Mouse (Mus musculus) forebrain, embryonic 16.5 days (tissue): ENCODE results near the gene Vamp3. TPM values are rescaled to one million over a fixed set of nuclear protein-coding genes. Genes with fewer than 3 reads are reported as not detected.

Experiments
- polyA plus RNA-seq: library from polyadenylated mRNA; unstranded; fragments of >200 nt; fragmentation: Nextera tagmentation; extraction: Ambion mirVana; gene quantifications from 2 replicates; pipeline ENCODE4 v1.2.1, GENCODE M21; 2015

Vamp3 gene
- polyA plus RNA-seq, 1 experiment from 2014 or later, result 62.7 TPM

Other genes with a start within 250 kb of the Vamp3 start
- 16.3 and 16.6 TPM in 2 replicates for gene Errfi1, start 204.0 kb downstream of the Vamp3 start, polyA plus RNA-seq
- 357 and 370 TPM in 2 replicates for gene Park7, start 143.5 kb downstream of the Vamp3 start, polyA plus RNA-seq
- 0.34 and 0.35 TPM in 2 replicates for gene Tnfrsf9, start 143.4 kb downstream of the Vamp3 start, polyA plus RNA-seq
- gene Uts2, start 60.9 kb downstream of the Vamp3 start, polyA plus RNA-seq, result not detected in 2 replicates
- gene Per3, start 13.3 kb downstream of the Vamp3 start, polyA plus RNA-seq, result 3.2 and 4.1 TPM in 2 replicates
- gene Gm13090, start 31.6 kb upstream of the Vamp3 start, polyA plus RNA-seq, result 0.39 TPM in 1 of 2 replicates, not detected in the other